Mouse (Mus musculus) heart, adult 18-20 months (tissue): Measurements from ENCODE around the gene Luc7l3. TPM values are rescaled to one million over a fixed set of nuclear protein-coding genes. Genes with fewer than 3 reads are reported as not detected.

Source experiments
- DNase-seq, 2 experiments: peaks; one replicate each; pipeline ENCODE4 v3.0.0; 2021 to 2022; ENCODE audit warnings: mixed read lengths in 1 of 2
- total RNA-seq, 2 experiments: library from RNA; stranded (reverse); gene quantifications; 2 replicates each; pipeline ENCODE4 v1.2.3; 2021

Gene Luc7l3
- total RNA-seq, 2 experiments from 2014 or later, result 31.4 to 34.7 TPM

GRCm38 (mm10) chr11:94261585-94262370 lies 60.0 kb downstream of the Luc7l3 start:
- DNase-seq, result no peak

GRCm38 (mm10) chr11:94259814-94260213 lies 62.0 kb downstream of the Luc7l3 start:
- no peak for DNase-seq

DNA sequence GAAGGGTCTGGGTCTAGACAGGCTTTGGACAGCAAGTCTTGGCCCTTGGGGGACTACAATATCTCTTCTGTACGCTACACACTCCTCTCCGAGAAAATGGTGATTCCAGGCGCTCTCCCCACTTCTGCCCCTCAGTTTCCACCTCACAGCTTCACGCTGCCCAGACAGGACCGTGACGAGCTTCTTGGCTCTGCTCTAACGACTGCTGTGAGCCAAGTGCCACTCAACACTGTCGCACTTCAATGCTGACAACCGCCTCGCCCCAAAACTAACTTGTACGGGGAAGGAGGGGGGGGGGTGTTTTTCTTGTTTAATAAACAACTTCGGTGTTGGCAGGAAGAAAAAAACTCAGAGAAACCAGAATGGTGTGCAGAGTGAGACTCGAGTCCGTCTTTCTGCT lies 63.8 kb downstream of the Luc7l3 start:
- no peak for DNase-seq

DNA sequence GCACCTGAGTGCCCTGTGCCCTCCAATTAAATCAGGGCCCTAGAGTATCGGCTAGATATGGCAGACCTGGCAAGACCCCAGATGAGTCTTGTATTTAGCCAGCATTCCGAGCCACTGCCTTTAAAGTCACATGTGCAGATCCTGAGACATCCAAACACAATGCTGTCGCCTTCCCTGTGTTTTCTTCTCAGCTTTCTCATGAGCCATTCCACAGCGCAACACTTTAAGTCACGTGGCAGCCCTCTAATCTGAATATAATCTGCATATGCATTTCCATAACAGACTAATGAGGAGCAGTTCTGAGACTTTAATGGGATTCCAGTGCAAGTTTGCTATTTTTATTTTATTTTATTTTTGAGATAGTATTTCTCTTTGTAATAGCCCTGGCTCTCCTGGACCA lies 66.1 kb downstream of the Luc7l3 start:
- no peak for DNase-seq

- no peak for DNase-seq
These were observed 68.1 kb downstream of the Luc7l3 start for GRCm38 (mm10) chr11:94253691-94254090.

DNA sequence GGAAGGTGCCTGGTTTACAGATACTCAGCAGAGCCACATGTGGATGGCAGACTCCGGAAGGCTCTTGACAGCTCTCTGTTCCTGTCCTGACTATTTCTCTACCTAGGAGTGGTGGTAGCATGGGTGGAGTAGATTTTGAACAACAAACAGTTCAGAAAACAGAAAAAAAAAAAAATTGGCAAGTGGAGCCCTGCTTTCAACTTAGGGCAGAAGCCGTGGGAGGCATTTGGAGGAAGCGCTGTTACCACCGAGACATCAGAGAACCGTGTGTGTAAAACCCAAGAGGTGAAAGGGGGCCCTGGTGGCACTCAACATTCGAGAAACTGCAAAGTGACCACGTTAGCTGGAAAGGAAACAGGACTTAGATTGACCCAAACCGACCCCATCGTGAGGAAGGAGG lies 68.6 kb downstream of the Luc7l3 start:
- DNase-seq, result no peak

- DNase-seq, result no peak
These were observed 75.1 kb downstream of the Luc7l3 start for GRCm38 (mm10) chr11:94246789-94247061.

DNA sequence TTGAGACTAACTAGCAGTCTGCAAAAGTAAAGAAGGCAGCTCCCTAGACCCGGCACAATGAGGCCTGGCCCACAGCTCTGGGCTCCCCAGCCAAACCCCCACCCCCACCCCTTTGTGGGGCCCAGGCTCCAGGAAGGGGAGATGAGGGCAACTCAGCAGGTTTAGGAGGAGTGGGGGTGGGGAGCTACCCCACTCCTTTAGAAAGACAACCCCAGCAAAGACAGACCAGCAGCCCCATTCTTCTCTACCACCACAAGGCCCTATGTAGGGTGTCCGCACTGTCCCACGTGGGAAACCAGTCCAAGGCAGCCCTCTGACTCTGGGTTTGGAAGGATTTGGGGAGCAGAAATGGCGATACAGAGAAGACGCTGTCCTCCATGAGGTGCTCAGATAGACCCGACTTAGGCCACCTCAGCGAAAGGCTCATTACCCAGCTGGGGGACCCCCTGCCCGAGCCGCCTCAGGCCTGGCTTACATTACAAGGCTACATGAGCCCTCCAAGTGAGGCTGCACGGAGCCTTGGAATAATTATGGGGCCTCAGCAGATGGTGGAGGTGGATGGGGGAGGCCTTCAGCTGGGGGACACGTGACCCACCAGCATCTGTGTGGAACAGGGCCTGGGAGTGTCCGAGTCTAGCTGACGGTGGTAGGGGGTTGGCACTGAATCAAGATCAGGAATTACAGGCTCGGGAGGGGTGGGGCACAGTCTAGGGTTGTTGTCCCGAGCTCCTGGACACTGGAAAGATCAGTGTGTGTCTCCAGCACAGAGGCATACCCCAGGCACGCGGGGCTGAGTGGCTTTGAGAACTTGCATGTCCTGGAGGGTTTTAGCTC lies 75.6 kb downstream of the Luc7l3 start, which contains the start of gene Wfikkn2:
Gene Wfikkn2 (minus strand): TSS at position 51 of the 834 bp plus-strand sequence.
- no peak for DNase-seq

- DNase-seq, result no peak
These were observed 77.4 kb downstream of the Luc7l3 start for GRCm38 (mm10) chr11:94244385-94244784.

DNA sequence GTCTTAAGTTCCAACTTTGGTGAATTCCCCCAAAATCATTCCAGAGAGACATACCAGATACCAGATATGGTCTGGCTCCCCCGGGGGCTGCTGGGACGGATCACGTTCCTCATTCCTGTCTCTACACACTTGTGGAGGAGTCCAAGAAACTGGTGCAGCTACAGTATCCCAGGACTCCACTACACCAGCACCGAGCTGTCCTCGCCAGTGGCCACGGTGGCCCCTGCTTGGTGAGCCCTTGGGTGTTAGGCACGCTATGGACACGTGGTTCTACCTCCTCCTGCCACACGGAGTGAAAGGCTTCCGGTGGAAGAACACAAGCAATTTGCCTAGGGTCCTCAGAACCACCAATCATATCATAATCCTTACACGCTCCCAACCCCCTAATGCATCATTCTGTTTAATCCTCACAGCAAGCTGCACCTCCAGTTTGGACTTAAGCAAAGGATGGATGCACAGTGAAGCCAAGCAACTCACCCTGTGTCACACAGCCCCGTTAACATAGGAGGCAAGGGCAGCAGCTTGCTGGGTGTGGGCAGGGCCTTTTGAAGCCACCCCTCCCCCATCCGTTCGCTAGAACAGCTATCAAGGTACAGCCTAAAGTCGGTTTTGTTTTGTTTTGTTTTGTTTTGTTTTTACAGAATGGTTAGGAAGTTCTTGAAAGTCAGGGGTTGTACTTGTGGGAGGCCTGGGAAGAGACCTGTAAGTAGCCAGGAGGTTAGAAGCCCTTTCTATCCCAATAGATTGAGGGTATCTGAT lies 78.2 kb downstream of the Luc7l3 start:
- no peak for DNase-seq

GRCm38 (mm10) chr11:94242760-94243421 lies 78.9 kb downstream of the Luc7l3 start:
- DNase-seq, result peak; percentile 21 to 54

GRCm38 (mm10) chr11:94239706-94240105 lies 82.1 kb downstream of the Luc7l3 start:
- no peak for DNase-seq

DNA sequence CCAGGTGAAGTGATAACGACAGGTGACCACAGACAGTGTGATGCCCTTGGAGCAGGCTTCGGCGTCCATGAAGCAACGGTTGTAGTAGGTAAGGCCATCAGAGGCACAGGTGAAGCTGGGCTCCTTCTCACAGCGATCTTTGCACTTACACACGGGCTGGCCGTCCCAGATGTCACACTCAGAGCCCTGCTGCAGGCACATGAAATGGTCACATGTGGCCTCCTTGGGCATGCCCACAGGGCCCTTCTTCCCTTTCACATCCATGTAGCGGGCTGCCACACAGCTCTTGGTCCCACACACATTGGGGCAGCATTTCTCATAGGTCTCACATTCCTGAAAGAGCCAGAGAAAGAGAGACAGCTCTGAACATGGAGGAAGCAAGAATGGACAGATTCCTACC lies 83.0 kb downstream of the Luc7l3 start:
- DNase-seq, result no peak

Other genes with a start within 250 kb of the Luc7l3 start
- 10 to 100 TPM; 47.5 to 50.4 TPM for gene Tob1, start 110.5 kb downstream of the Luc7l3 start, total RNA-seq
- gene Wfikkn2, start 76.0 kb downstream of the Luc7l3 start, total RNA-seq, result 1 to 10 TPM; 5.8 to 6.6 TPM
- under 1 TPM in 1 of 2 experiments, not detected in 1; 0.77 TPM for gene Gm21885, start 40.1 kb downstream of the Luc7l3 start, total RNA-seq
- 100 to 1,000 TPM; 274 to 280 TPM for gene Ankrd40, start 6.0 kb upstream of the Luc7l3 start, total RNA-seq
- 1 to 10 TPM; 1.7 to 1.8 TPM for gene Abcc3, start 71.0 kb upstream of the Luc7l3 start, total RNA-seq
- 10 to 100 TPM in 1 of 2 experiments, 1 to 10 TPM in 1; 8.7 to 10.1 TPM for gene Cacna1g, start 152.2 kb upstream of the Luc7l3 start, total RNA-seq
- gene Spata20, start 164.2 kb upstream of the Luc7l3 start, total RNA-seq, result under 1 TPM; 0.17 to 0.54 TPM
- gene Epn3, start 178.0 kb upstream of the Luc7l3 start, total RNA-seq, result 10 to 100 TPM; 19.3 to 21.1 TPM
- gene Mycbpap, start 199.8 kb upstream of the Luc7l3 start, total RNA-seq, result 1 to 10 TPM in 1 of 2 experiments, under 1 TPM in 1; 0.67 to 1.5 TPM
- 10 to 100 TPM in 1 of 2 experiments, 1 to 10 TPM in 1; 8.5 to 10.3 TPM for gene Rsad1, start 227.3 kb upstream of the Luc7l3 start, total RNA-seq
- 1 to 10 TPM; 1.4 to 3.2 TPM for gene Chad, start 243.1 kb upstream of the Luc7l3 start, total RNA-seq